Comparison of ENCODE assay signal across 23 mouse cellular contexts in the genomic region with DNA sequence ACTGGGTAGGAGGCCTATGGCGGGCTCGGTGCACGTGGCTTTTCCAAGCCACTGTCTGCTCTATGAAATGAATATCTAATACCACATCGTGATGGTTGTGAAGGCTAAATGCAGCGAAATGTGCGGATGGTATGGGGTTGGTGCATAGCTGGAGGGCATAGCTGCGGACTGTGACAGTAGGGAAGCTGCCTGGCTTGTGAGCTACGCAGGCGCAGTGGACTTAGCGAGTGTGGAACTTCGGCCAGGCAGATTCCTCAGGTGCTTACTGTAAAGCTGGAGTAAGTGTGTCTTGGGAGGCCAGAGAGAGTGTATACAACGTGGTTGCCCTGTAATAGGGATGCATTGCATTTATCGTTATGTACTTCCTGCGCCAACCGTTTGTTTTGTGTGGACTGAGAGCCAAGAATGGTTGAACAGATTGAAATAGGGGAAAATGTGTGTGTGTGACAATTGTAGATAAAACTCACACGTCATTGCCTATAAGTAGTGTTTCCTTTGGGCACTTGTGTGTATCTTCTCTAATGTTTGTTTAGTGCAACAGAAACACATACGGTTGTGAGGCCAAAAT. TPM values are rescaled to one million over a fixed set of nuclear protein-coding genes. Genes with fewer than 3 reads are reported as not detected.
DNase-seq lines count a peak whose midpoint lies in the region; ATAC-seq and TF ChIP-seq lines count a peak whose summit lies in the region.
"Had no signal": no experiment of that assay in that cellular context is flagged by ENCODE, and none has a peak within 500 bp of the region (broad histone marks: within the 10 kb centered on the region; RNA-seq: fewer than 3 reads in every experiment).

No protein-coding gene starts in this region.

- in situ Hi-C loops in ES-E14 (cut with MboI; ENCODE audit: low sequenced_read_pairs in 2 of 2, unreplicated experiment in 2 of 2), result no loop called here

- peak; percentile 51 for DNase-seq in midbrain, embryonic 11.5 days (ENCODE audit: low spot score, missing footprints)
- DNase-seq in ES-E14 (ENCODE audit: low read depth, low spot score), result no peak
- no peak for DNase-seq in frontal cortex, adult 2 months (ENCODE audit: extremely low spot score in 1 of 2, low spot score in 1 of 2)
- DNase-seq in left cerebral cortex, adult 8-10 months (ENCODE audit: low spot score in 2 of 2), result no peak
- DNase-seq: adrenal gland, postnatal 25 days; cerebellum, adult 11 months; cerebellum, postnatal 14 days; forebrain, postnatal 0 days; heart, postnatal 36 days; kidney, adult 11 months; thymus, adult 18-20 months; thymus, postnatal 4 days had no signal

- WGBS in midbrain, embryonic 11.5 days, result 92% methylated on average over 17 of the region's 17 CpGs
- 91% methylated on average over 17 of the region's 17 CpGs for WGBS in midbrain, embryonic 13.5 days
- 60% methylated on average over 17 of the region's 17 CpGs for WGBS in liver, embryonic 16.5 days (ENCODE audit: insufficient replicate concordance)

- no peaks in the 10 kb centered on the region for H3K36me3 ChIP-seq in midbrain, embryonic 11.5 days (ENCODE audit: control insufficient read depth, insufficient read depth, low read length)
- H3K36me3 ChIP-seq in midbrain, embryonic 13.5 days, result no peaks in the 10 kb centered on the region
- H3K36me3 ChIP-seq in E14TG2a.4 (ENCODE audit: insufficient read depth, low read length) (no peaks in the 10 kb centered on the region; the same call in 1 of the 2 replicates), ES-E14 (ENCODE audit: control insufficient read depth, insufficient read depth, low read length, poor library complexity, severe bottlenecking) (no peaks in the 10 kb centered on the region)
- no peaks in the 10 kb centered on the region for H3K36me3 ChIP-seq in liver, embryonic 16.5 days (ENCODE audit: control insufficient read depth, insufficient read depth)
- H3K36me3 ChIP-seq: embryonic facial prominence, embryonic 15.5 days; forebrain, embryonic 10.5 days; neural tube, embryonic 12.5 days; stomach, embryonic 15.5 days had no signal

- H3K9ac ChIP-seq in midbrain, embryonic 11.5 days (ENCODE audit: low read length), result no peak overlapping the region
- no peak overlapping the region for H3K9ac ChIP-seq in midbrain, embryonic 13.5 days (replicated peaks)
- H3K9ac ChIP-seq in ES-E14 (ENCODE audit: insufficient read depth, low read depth, low read length, poor library complexity, severe bottlenecking), result peak overlapping the region; percentile 42; the same call in 1 of the 2 replicates
- no peak overlapping the region for H3K9ac ChIP-seq in liver, embryonic 16.5 days (ENCODE audit: low read depth, low read length)
- H3K9ac ChIP-seq: embryonic facial prominence, embryonic 15.5 days; forebrain, postnatal 0 days; heart, embryonic 13.5 days; neural tube, embryonic 12.5 days; stomach, embryonic 15.5 days had no signal

- no peaks in the 10 kb centered on the region for H3K9me3 ChIP-seq in midbrain, embryonic 11.5 days (ENCODE audit: control insufficient read depth, low read length)
- no peaks in the 10 kb centered on the region for H3K9me3 ChIP-seq in midbrain, embryonic 13.5 days
- H3K9me3 ChIP-seq in E14TG2a.4 (ENCODE audit: low read length), result no peaks in the 10 kb centered on the region
- H3K9me3 ChIP-seq in ES-E14 (ENCODE audit: control insufficient read depth, insufficient read depth, low read depth, low read length), result no peaks in the 10 kb centered on the region
- no peaks in the 10 kb centered on the region for H3K9me3 ChIP-seq in liver, embryonic 16.5 days (replicated peaks; ENCODE audit: control insufficient read depth, low read length)
- H3K9me3 ChIP-seq: embryonic facial prominence, embryonic 15.5 days; forebrain, embryonic 10.5 days; heart, embryonic 13.5 days; neural tube, embryonic 12.5 days; stomach, embryonic 15.5 days had no signal

- no peak overlapping the region for H3K4me2 ChIP-seq in midbrain, embryonic 11.5 days
- H3K4me2 ChIP-seq in midbrain, embryonic 13.5 days (replicated peaks), result no peak overlapping the region
- H3K4me2 ChIP-seq in liver, embryonic 16.5 days (ENCODE audit: low read depth, low read length), result no peak overlapping the region
- H3K4me2 ChIP-seq: embryonic facial prominence, embryonic 15.5 days; heart, embryonic 13.5 days; neural tube, embryonic 12.5 days; stomach, embryonic 15.5 days had no signal

- TF ChIP-seq CTCF in E14TG2a.4 (conservative IDR thresholded peaks at IDR 0.05; ENCODE audit: low read length), result no peak

- H3K4me1 ChIP-seq in midbrain, embryonic 11.5 days (ENCODE audit: control insufficient read depth, insufficient read depth, low read length), result peaks cover 9% of the 10 kb centered on the region
- peaks cover 15% of the 10 kb centered on the region for H3K4me1 ChIP-seq in midbrain, embryonic 13.5 days (replicated peaks)
- peaks cover 95% of the 10 kb centered on the region for H3K4me1 ChIP-seq in E14TG2a.4 (replicated peaks; ENCODE audit: low read depth, low read length)
- H3K4me1 ChIP-seq in ES-E14 (ENCODE audit: control insufficient read depth in 2 of 2, insufficient read depth in 2 of 2, low read length in 2 of 2, poor library complexity in 1 of 2), result peaks cover 10 to 14% of the 10 kb centered on the region in 2 experiments
- H3K4me1 ChIP-seq in liver, embryonic 16.5 days (ENCODE audit: control insufficient read depth, low read depth, low read length), result peaks cover 69% of the 10 kb centered on the region

- H3K4me3 ChIP-seq in midbrain, embryonic 11.5 days (ENCODE audit: low read depth, low read length), result no peak overlapping the region
- H3K4me3 ChIP-seq in midbrain, embryonic 13.5 days (replicated peaks), result no peak overlapping the region
- peak overlapping the region; percentile 56 for H3K4me3 ChIP-seq in E14TG2a.4 (replicated peaks; ENCODE audit: low read length)
- H3K4me3 ChIP-seq in ES-E14 (ENCODE audit: insufficient read depth in 1 of 2, low read depth in 1 of 2, low read length in 2 of 2, poor library complexity in 1 of 2, severe bottlenecking in 1 of 2), result peak overlapping the region; percentile 13 to 40
- no peak overlapping the region for H3K4me3 ChIP-seq in liver, embryonic 16.5 days (ENCODE audit: low read depth, low read length)
- H3K4me3 ChIP-seq: embryonic facial prominence, embryonic 15.5 days; forebrain, embryonic 10.5 days; heart, embryonic 13.5 days; neural tube, embryonic 12.5 days; stomach, embryonic 15.5 days had no signal

- H3K27ac ChIP-seq in midbrain, embryonic 11.5 days (ENCODE audit: low read depth, low read length), result no peak overlapping the region
- no peak overlapping the region for H3K27ac ChIP-seq in midbrain, embryonic 13.5 days
- H3K27ac ChIP-seq in ES-E14 (ENCODE audit: insufficient read depth, low read depth, low read length, poor library complexity, severe bottlenecking), result peak overlapping the region; percentile 2; the same call in 1 of the 2 replicates
- H3K27ac ChIP-seq in liver, embryonic 16.5 days (ENCODE audit: low read length), result peak overlapping the region; percentile 19; the same call in 1 of the 2 replicates
- H3K27ac ChIP-seq: embryonic facial prominence, embryonic 15.5 days; heart, embryonic 13.5 days; neural tube, embryonic 12.5 days; stomach, embryonic 15.5 days had no signal

- H3K27me3 ChIP-seq in midbrain, embryonic 11.5 days (ENCODE audit: control insufficient read depth, insufficient read depth, low read length), result no peaks in the 10 kb centered on the region
- peaks cover 7% of the 10 kb centered on the region for H3K27me3 ChIP-seq in midbrain, embryonic 13.5 days
- H3K27me3 ChIP-seq in E14TG2a.4 (ENCODE audit: insufficient read depth, low read length), result no peaks in the 10 kb centered on the region
- H3K27me3 ChIP-seq in liver, embryonic 16.5 days (ENCODE audit: control insufficient read depth, insufficient read depth, low read depth, low read length), result no peaks in the 10 kb centered on the region
- H3K27me3 ChIP-seq: embryonic facial prominence, embryonic 15.5 days; heart, embryonic 13.5 days; neural tube, embryonic 12.5 days; Patski; stomach, embryonic 15.5 days had no signal

- no peak for ATAC-seq in midbrain, embryonic 11.5 days (ENCODE audit: low FRiP score)
- no peak for ATAC-seq in midbrain, embryonic 13.5 days
- no peak for ATAC-seq in liver, embryonic 16.5 days (ENCODE audit: low read depth)
- ATAC-seq: forebrain, postnatal 0 days; hindbrain, embryonic 16.5 days; lung, postnatal 0 days; Patski had no signal

TF ChIP-seq in ES-E14, 5 proteins besides CTCF, POLR2A, EP300 and RAD21:
- TF ChIP-seq HCFC1 (IDR thresholded peaks at IDR 0.05; ENCODE audit: borderline replicate concordance, insufficient read depth, low read length), result no peak
- no peak for TF ChIP-seq ZC3H11A (IDR thresholded peaks at IDR 0.05; ENCODE audit: borderline replicate concordance, low read depth, low read length)
- no peak for TF ChIP-seq CHD2 (IDR thresholded peaks at IDR 0.05; ENCODE audit: low read depth, low read length)
- no peak for TF ChIP-seq ZNF384 (IDR thresholded peaks at IDR 0.05; ENCODE audit: low read depth, low read length)
- no peak for TF ChIP-seq MAFK (IDR thresholded peaks at IDR 0.05; ENCODE audit: insufficient read depth, low read depth, low read length)

RNA-seq across cellular contexts. Expression of a gene that starts 5.4 kb away (rescaled TPM):
- polyA plus RNA-seq in midbrain, embryonic 11.5 days (2014; fragmentation: Nextera tagmentation; extraction: Ambion mirVana), result 3.2 and 3.4 TPM in 2 replicates
- polyA plus RNA-seq in midbrain, embryonic 13.5 days (2015; fragmentation: Nextera tagmentation; extraction: Ambion mirVana), result 0.67 and 1.2 TPM in 2 replicates
- total RNA-seq in ES-E14 (2012; rRNA removed), result 6.8 and 11.5 TPM in 2 replicates
- polyA plus RNA-seq in liver, embryonic 16.5 days (2015; fragmentation: Nextera tagmentation; extraction: Ambion mirVana), result 12.1 and 13.0 TPM in 2 replicates
- 5.4 and 6.4 TPM in 2 replicates for polyA plus RNA-seq in frontal cortex, adult 2 months (2012; rRNA removed)
- 1 to 10 TPM; 3.4 to 5.9 (median 4.7) TPM for total RNA-seq in left cerebral cortex, adult 8-10 months (2022)

RNA-seq across cellular contexts. Expression of a gene that starts 57.6 kb away (rescaled TPM):
- polyA plus RNA-seq in midbrain, embryonic 11.5 days (2014; fragmentation: Nextera tagmentation; extraction: Ambion mirVana), result 98.7 and 106 TPM in 2 replicates
- polyA plus RNA-seq in midbrain, embryonic 13.5 days (2015; fragmentation: Nextera tagmentation; extraction: Ambion mirVana), result 120 and 122 TPM in 2 replicates
- total RNA-seq in ES-E14 (2012; rRNA removed), result 39.3 and 41.4 TPM in 2 replicates
- 48.2 and 50.2 TPM in 2 replicates for polyA plus RNA-seq in liver, embryonic 16.5 days (2015; fragmentation: Nextera tagmentation; extraction: Ambion mirVana)
- 95.0 and 98.0 TPM in 2 replicates for polyA plus RNA-seq in frontal cortex, adult 2 months (2012; rRNA removed)
- 10 to 100 TPM; 62.0 to 71.8 (median 65.0) TPM for total RNA-seq in left cerebral cortex, adult 8-10 months (2022)

Comparison
In these comparisons a context has a peak if more than half of its experiments do, and no peak if none do; other contexts are left out.
1. H3K27ac ChIP-seq: peak in ES-E14 (single experiment) and liver, embryonic 16.5 days (single experiment); none in midbrain, embryonic 11.5 days (single experiment) and midbrain, embryonic 13.5 days (single experiment).
2. H3K4me3 ChIP-seq: peak in E14TG2a.4 (single experiment) and ES-E14 (2 of 2); none in midbrain, embryonic 11.5 days (single experiment), midbrain, embryonic 13.5 days (single experiment) and liver, embryonic 16.5 days (single experiment).